Mouse (Mus musculus): Measurements from ENCODE around the gene Syne1.
A peak's percentile ranks its signal among the peaks of the same experiment; 100 is the strongest.

The Syne1 gene

GRCm38 (mm10) chr10:5309398-5309797 lies 241.9 kb downstream of the Syne1 start:
- no peak for DNase-seq (ENCODE audit: low spot score in 2 of 2)

GRCm38 (mm10) chr10:5305555-5305954 lies 245.7 kb downstream of the Syne1 start:
- DNase-seq (ENCODE audit: low spot score in 2 of 2), result no peak

GRCm38 (mm10) chr10:5295291-5295891 lies 255.9 kb downstream of the Syne1 start:
- no peak for DNase-seq (ENCODE audit: low spot score in 2 of 2)

GRCm38 (mm10) chr10:5289575-5289909 lies 261.7 kb downstream of the Syne1 start:
- DNase-seq (ENCODE audit: low spot score in 2 of 2), result no peak

- no peak for DNase-seq (ENCODE audit: low spot score in 2 of 2)
Measured at GRCm38 (mm10) chr10:5288716-5289574, 262.3 kb downstream of the Syne1 start.

- DNase-seq (ENCODE audit: low spot score in 2 of 2), result no peak
Measured at GRCm38 (mm10) chr10:5288262-5288661, 263.0 kb downstream of the Syne1 start.

GRCm38 (mm10) chr10:5275769-5276168 lies 275.5 kb downstream of the Syne1 start:
- DNase-seq (ENCODE audit: low spot score in 2 of 2), result no peak

GRCm38 (mm10) chr10:5270641-5271040 lies 280.6 kb downstream of the Syne1 start:
- no peak for DNase-seq (ENCODE audit: low spot score in 2 of 2)

GRCm38 (mm10) chr10:5264418-5264817 lies 286.9 kb downstream of the Syne1 start:
- no peak for DNase-seq (ENCODE audit: low spot score in 2 of 2)

GRCm38 (mm10) chr10:5262636-5263035 lies 288.6 kb downstream of the Syne1 start:
- DNase-seq (ENCODE audit: low spot score in 2 of 2), result no peak

- no peak for DNase-seq (ENCODE audit: low spot score in 2 of 2)
Measured at GRCm38 (mm10) chr10:5256686-5257085, 294.6 kb downstream of the Syne1 start.

- DNase-seq (ENCODE audit: low spot score in 2 of 2), result no peak
Measured at GRCm38 (mm10) chr10:5253752-5254151, 297.5 kb downstream of the Syne1 start.

- no peak for DNase-seq (ENCODE audit: low spot score in 2 of 2)
Measured at GRCm38 (mm10) chr10:5250702-5251101, 300.6 kb downstream of the Syne1 start.

- DNase-seq (ENCODE audit: low spot score in 2 of 2), result no peak
Measured at GRCm38 (mm10) chr10:5239680-5240079, 311.6 kb downstream of the Syne1 start.

GRCm38 (mm10) chr10:5236926-5237325 lies 314.4 kb downstream of the Syne1 start:
- no peak for DNase-seq (ENCODE audit: low spot score in 2 of 2)

- no peak for DNase-seq (ENCODE audit: low spot score in 2 of 2)
Measured at GRCm38 (mm10) chr10:5236171-5236570, 315.1 kb downstream of the Syne1 start.

GRCm38 (mm10) chr10:5234721-5235501 lies 316.4 kb downstream of the Syne1 start:
- no peak for DNase-seq (ENCODE audit: low spot score in 2 of 2)

- no peak for DNase-seq (ENCODE audit: low spot score in 2 of 2)
Measured at GRCm38 (mm10) chr10:5229129-5229528, 322.2 kb downstream of the Syne1 start.

- peak in 1 of 2 experiments; percentile 47 for DNase-seq (ENCODE audit: low spot score in 2 of 2)
Measured at GRCm38 (mm10) chr10:5227395-5228076, 323.7 kb downstream of the Syne1 start.

GRCm38 (mm10) chr10:5215943-5216342 lies 335.3 kb downstream of the Syne1 start:
- DNase-seq (ENCODE audit: low spot score in 2 of 2), result no peak

- no peak for DNase-seq (ENCODE audit: low spot score in 2 of 2)
Measured at GRCm38 (mm10) chr10:5207905-5208641, 343.2 kb downstream of the Syne1 start.

All from thymus, postnatal 10 days (tissue).